Mouse (Mus musculus): ENCODE measurements around the gene Tnr. TPM values are rescaled to one million over a fixed set of nuclear protein-coding genes. Genes with fewer than 3 reads are reported as not detected.

The Tnr gene
- total RNA-seq, 2 experiments from 2014 or later, result 157 to 159 TPM

GRCm38 (mm10) chr1:159840337-159840736, 316.8 kb downstream of the Tnr start:
- Histone ChIP-seq H3K27ac (no peak overlapping the region), H3K4me3 (no peak overlapping the region)
- no peak for DNase-seq (ENCODE audit: low spot score in 2 of 2)
- no peak for TF ChIP-seq CTCF (conservative IDR thresholded peaks at IDR 0.05)

GRCm38 (mm10) chr1:159842876-159843275, 319.3 kb downstream of the Tnr start:
- no peak overlapping the region for H3K27ac ChIP-seq
- no peak for TF ChIP-seq CTCF (conservative IDR thresholded peaks at IDR 0.05)
- H3K4me3 ChIP-seq, result no peak overlapping the region
- no peak for DNase-seq (ENCODE audit: low spot score in 2 of 2)

GRCm38 (mm10) chr1:159852088-159852487, 328.5 kb downstream of the Tnr start:
- TF ChIP-seq CTCF (conservative IDR thresholded peaks at IDR 0.05), result no peak
- Histone ChIP-seq H3K4me3 (no peak overlapping the region), H3K27ac (no peak overlapping the region)
- no peak for DNase-seq (ENCODE audit: low spot score in 2 of 2)

- Histone ChIP-seq H3K27ac (0 out of 2 replicates have a peak overlapping the region, but pooled peaks have one; percentile 0), H3K4me3 (no peak overlapping the region)
- no peak for DNase-seq (ENCODE audit: low spot score in 2 of 2)
- no peak for TF ChIP-seq CTCF (conservative IDR thresholded peaks at IDR 0.05)
Observed at GRCm38 (mm10) chr1:159854261-159854660, 330.7 kb downstream of the Tnr start.

GRCm38 (mm10) chr1:159861782-159862474, 338.4 kb downstream of the Tnr start:
- DNase-seq (ENCODE audit: low spot score in 2 of 2), result no peak
- Histone ChIP-seq H3K4me3 (no peak overlapping the region), H3K27ac (no peak overlapping the region)
- TF ChIP-seq CTCF (conservative IDR thresholded peaks at IDR 0.05), result no peak

GRCm38 (mm10) chr1:159865696-159866095, 342.1 kb downstream of the Tnr start:
- H3K4me3 ChIP-seq, result no peak overlapping the region
- H3K27ac ChIP-seq, result no peak overlapping the region
- no peak for TF ChIP-seq CTCF (conservative IDR thresholded peaks at IDR 0.05)
- DNase-seq (ENCODE audit: low spot score in 2 of 2), result no peak

GRCm38 (mm10) chr1:159869619-159870441, 346.3 kb downstream of the Tnr start:
- no peak overlapping the region for H3K4me3 ChIP-seq
- H3K27ac ChIP-seq, result no peak overlapping the region
- DNase-seq (ENCODE audit: low spot score in 2 of 2), result no peak
- TF ChIP-seq CTCF (conservative IDR thresholded peaks at IDR 0.05), result no peak

GRCm38 (mm10) chr1:159872866-159873265, 349.3 kb downstream of the Tnr start:
- H3K27ac ChIP-seq, result peak overlapping the region; percentile 64; the same call in 1 of the 2 replicates
- H3K4me3 ChIP-seq, result no peak overlapping the region
- peak; percentile 32 to 65 for DNase-seq (ENCODE audit: low spot score in 2 of 2)
- no peak for TF ChIP-seq CTCF (conservative IDR thresholded peaks at IDR 0.05)

GRCm38 (mm10) chr1:159878681-159879080, 355.1 kb downstream of the Tnr start:
- TF ChIP-seq CTCF (conservative IDR thresholded peaks at IDR 0.05), result peak; percentile 66
- Histone ChIP-seq H3K27ac (no peak overlapping the region), H3K4me3 (no peak overlapping the region)
- no peak for DNase-seq (ENCODE audit: low spot score in 2 of 2)

GRCm38 (mm10) chr1:159879866-159880265, 356.3 kb downstream of the Tnr start:
- Histone ChIP-seq H3K4me3 (no peak overlapping the region), H3K27ac (no peak overlapping the region)
- DNase-seq (ENCODE audit: low spot score in 2 of 2), result no peak
- TF ChIP-seq CTCF (conservative IDR thresholded peaks at IDR 0.05), result no peak

GRCm38 (mm10) chr1:159885476-159885875, 361.9 kb downstream of the Tnr start:
- Histone ChIP-seq H3K4me3 (no peak overlapping the region), H3K27ac (no peak overlapping the region)
- DNase-seq (ENCODE audit: low spot score in 2 of 2), result no peak
- TF ChIP-seq CTCF (conservative IDR thresholded peaks at IDR 0.05), result no peak

GRCm38 (mm10) chr1:159888611-159889010, 365.0 kb downstream of the Tnr start:
- H3K27ac ChIP-seq, result peak overlapping the region; percentile 57; the same call in 1 of the 2 replicates
- TF ChIP-seq CTCF (conservative IDR thresholded peaks at IDR 0.05), result no peak
- no peak for DNase-seq (ENCODE audit: low spot score in 2 of 2)
- H3K4me3 ChIP-seq, result no peak overlapping the region

GRCm38 (mm10) chr1:159889012-159889765, 365.6 kb downstream of the Tnr start:
- peak overlapping the region; percentile 57; the same call in 1 of the 2 replicates for H3K27ac ChIP-seq

More at GRCm38 (mm10) chr1:159889012-159889765, 365.6 kb downstream of the Tnr start:
- DNase-seq (ENCODE audit: low spot score in 2 of 2), result no peak
- TF ChIP-seq CTCF (conservative IDR thresholded peaks at IDR 0.05), result no peak
- H3K4me3 ChIP-seq, result no peak overlapping the region

Measured in layer of hippocampus, adult 2 months (tissue).